Mouse (Mus musculus) ovary, postnatal 14 days (tissue): ENCODE data around the gene Oprl1.

Experiments
- DNase-seq: peaks from one replicate; pipeline ENCODE4 v3.0.0; 2022; ENCODE audit warnings: low spot score

Oprl1 gene

GRCm38 (mm10) chr2:181766672-181767557 is 52.1 kb downstream of the Oprl1 start:
- no peak for DNase-seq

DNA sequence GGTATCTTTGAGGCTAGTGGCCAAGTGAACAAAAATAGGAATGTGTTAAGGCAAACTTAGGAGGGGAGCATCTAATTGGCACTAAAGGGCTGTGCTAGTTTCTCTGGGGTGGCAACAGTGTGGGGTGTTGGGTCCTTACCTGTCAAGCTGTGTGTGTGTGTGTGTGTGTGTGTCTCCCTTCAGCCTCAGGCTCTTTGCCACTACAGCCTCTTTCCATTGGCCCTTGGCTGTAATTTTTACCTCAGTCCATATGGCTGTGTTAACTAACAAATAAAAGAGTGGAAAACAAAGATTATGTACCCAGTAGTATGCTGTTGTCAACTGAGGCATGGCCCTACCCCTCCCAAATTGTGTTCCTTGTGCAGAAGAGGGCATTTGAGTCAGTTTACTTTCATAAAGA is 53.6 kb downstream of the Oprl1 start:
- DNase-seq: no peak

DNA sequence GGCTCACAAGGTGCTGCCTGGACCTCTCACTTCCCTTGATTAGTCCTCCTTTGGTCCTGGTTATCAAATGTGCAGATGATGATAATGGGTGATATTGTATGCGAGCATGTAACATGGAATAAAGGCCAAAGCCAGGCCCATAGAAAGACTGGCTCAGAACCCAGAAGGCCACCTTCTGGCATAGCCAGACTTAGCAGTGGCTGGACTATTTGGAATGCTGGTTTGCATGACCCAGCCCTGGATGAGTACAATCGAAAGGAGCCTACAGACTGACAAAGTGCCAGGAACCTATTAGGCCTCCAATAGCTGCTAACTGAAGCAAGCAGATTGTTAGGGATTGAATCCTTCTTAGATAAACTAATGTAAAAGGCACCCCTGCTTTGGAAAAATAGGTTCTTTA is 54.6 kb downstream of the Oprl1 start:
- DNase-seq: no peak
